Mouse (Mus musculus) midbrain, embryonic 11.5 days (tissue): ENCODE measurements around the gene Scaf4. TPM values are rescaled to one million over a fixed set of nuclear protein-coding genes. Genes with fewer than 3 reads are reported as not detected.

Experiments used
- ATAC-seq: fragments of 200-750 bp; cut with Nextera tagmentation; 2 replicates; pipeline ENCODE4 v1.8.0; 2017; ENCODE audit warnings: moderate TSS enrichment, moderate library complexity; ENCODE audit not compliant: low FRiP score
- DNase-seq: peaks from one replicate; pipeline ENCODE4 v3.0.0; 2015; ENCODE audit warnings: low spot score; ENCODE audit errors: missing footprints
- H3K27ac ChIP-seq: fragments of 300-500 bp; sonication (generic); 2 replicates; pipeline ENCODE4 v1.5.1; 2014; ENCODE audit warnings: low read depth, low read length
- H3K27me3 ChIP-seq: fragments of 300-500 bp; sonication (generic); 2 replicates; pipeline ENCODE4 v1.6.1; 2014; ENCODE audit warnings: mild to moderate bottlenecking, low read length, moderate library complexity, mixed read lengths; ENCODE audit not compliant: control insufficient read depth, insufficient read depth
- H3K36me3 ChIP-seq: fragments of 300-500 bp; sonication (generic); 2 replicates; pipeline ENCODE4 v1.6.1; 2014; ENCODE audit warnings: mild to moderate bottlenecking, low read length, moderate library complexity, mixed read lengths; ENCODE audit not compliant: control insufficient read depth, insufficient read depth
- H3K4me1 ChIP-seq: fragments of 300-500 bp; sonication (generic); 2 replicates; pipeline ENCODE4 v1.6.1; 2014; ENCODE audit warnings: low read length; ENCODE audit not compliant: control insufficient read depth, insufficient read depth
- H3K4me2 ChIP-seq: fragments of 300-500 bp; sonication (generic); 2 replicates; pipeline ENCODE4 v1.6.1; 2014; ENCODE audit warnings: mild to moderate bottlenecking, moderate library complexity
- H3K4me3 ChIP-seq: fragments of 300-500 bp; sonication (generic); 2 replicates; pipeline ENCODE4 v1.5.1; 2014; ENCODE audit warnings: low read depth, low read length
- H3K9ac ChIP-seq: fragments of 300-500 bp; sonication (generic); 2 replicates; pipeline ENCODE4 v1.6.1; 2014; ENCODE audit warnings: low read length
- H3K9me3 ChIP-seq: fragments of 300-500 bp; sonication (generic); 2 replicates; pipeline ENCODE4 v1.6.1; 2016; ENCODE audit warnings: low read length; ENCODE audit not compliant: control insufficient read depth
- WGBS: fragments of 180-500 bp; shearing (Covaris S2); extraction: QIAGEN DNeasy Blood & Tissue Kit; methylation state at CpG from one replicate; pipeline ENCODE4 v1.1.7; 2014; 5-methylcytosine and 5-hydroxymethylcytosine counted together
- polyA plus RNA-seq: library from polyadenylated mRNA; unstranded; fragments of >200 nt; fragmentation: Nextera tagmentation; extraction: Ambion mirVana; gene quantifications from 2 replicates; pipeline ENCODE4 v1.2.1, GENCODE M21; 2014

Scaf4 gene
- polyA plus RNA-seq, 1 experiment from 2014 or later: 31.6 TPM

DNA sequence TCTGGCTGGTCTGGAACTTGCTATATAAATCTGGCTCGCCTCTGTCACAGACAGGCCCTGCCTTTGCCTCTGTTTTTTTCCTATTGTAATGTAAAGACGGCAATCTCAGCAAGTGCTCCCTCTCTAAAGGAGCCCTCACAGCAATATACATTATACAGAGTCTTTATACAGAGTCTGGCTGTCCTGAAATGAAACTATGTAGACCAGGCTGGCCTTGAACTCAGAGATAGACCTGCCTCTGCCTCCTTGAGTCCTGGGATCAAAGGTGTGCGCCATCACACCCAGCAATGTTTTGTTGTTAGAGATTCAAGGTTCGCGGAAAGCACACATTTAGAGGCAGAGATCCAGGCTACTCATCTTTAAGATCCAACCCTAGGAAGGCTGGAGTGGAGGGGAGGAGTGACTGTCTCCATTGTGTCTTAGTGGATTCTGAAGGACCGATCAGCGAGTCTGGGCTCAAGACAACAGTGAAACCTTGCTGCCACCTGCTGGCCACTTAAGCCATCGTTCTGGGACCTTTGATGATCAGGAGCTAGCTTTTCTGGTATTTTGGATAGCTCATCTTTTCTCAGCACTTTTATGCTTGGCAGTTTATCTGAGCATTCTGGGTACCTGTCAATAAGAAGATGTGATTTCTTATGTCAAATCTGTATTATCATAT is 98.2 kb downstream of the Scaf4 start:
- DNase-seq (peak; percentile 97), ATAC-seq (peak; percentile 77)
- H3K4me3 ChIP-seq: no peak overlapping the region
- H3K9ac ChIP-seq: no peak overlapping the region
- 0 out of 2 replicates have a peak, but pooled peaks cover 2% of the 10 kb centered on the region for H3K27me3 ChIP-seq
- H3K36me3 ChIP-seq: no peaks in the 10 kb centered on the region
- H3K4me2 ChIP-seq: no peak overlapping the region
- no peaks in the 10 kb centered on the region for H3K4me1 ChIP-seq
- no peak overlapping the region for H3K27ac ChIP-seq
- WGBS: 42% methylated on average over 8 of the region's 8 CpGs
- no peaks in the 10 kb centered on the region for H3K9me3 ChIP-seq

DNA sequence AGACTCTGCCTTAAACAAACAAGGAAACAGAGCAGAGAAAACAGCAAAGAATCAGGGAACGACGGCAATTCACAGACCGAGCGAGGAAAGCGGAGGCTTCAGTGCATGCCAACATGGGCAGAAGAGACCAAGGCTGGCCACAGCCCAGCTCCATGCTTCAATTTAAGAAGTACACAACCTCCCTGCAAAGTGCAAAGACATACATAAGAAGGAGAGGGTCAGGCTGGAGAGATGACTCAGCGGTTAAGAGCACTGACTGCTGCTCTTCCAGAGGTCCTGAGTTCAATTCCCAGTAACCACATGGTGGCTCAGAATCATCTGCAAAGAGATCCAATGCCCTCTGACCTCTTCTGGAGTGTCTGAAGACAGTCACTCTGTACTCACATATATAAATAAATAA is 100.2 kb downstream of the Scaf4 start:
- H3K27me3 ChIP-seq: 0 out of 2 replicates have a peak, but pooled peaks cover 2% of the 10 kb centered on the region
- H3K4me1 ChIP-seq: no peaks in the 10 kb centered on the region
- H3K4me3 ChIP-seq: no peak overlapping the region
- DNase-seq (peak; percentile 49), ATAC-seq (no peak)
- no peak overlapping the region for H3K27ac ChIP-seq
- no peaks in the 10 kb centered on the region for H3K36me3 ChIP-seq
- no peaks in the 10 kb centered on the region for H3K9me3 ChIP-seq
- no peak overlapping the region for H3K4me2 ChIP-seq
- H3K9ac ChIP-seq: no peak overlapping the region
- 86% methylated on average over 6 of the region's 6 CpGs for WGBS

DNA sequence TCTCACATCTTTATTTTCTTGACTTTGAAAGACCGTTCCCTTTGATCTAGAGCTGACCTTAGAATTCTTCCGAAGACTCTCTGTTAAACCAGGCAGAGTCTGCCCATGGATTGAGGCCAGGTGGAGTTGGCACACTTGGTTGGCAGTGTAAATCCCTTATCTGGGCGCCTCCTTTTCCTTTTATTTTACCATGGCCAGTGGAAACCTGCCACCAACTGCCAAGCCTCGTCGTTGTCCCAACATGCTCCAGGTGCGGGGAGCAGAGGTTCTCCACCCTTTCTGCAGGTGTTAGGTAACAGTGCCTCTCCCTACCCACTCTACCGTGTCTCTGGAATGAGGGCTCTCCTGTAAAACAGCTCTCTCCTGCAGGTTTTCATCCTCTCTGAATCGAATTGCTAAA is 102.6 kb downstream of the Scaf4 start:
- Histone ChIP-seq H3K27me3 (0 out of 2 replicates have a peak, but pooled peaks cover 2% of the 10 kb centered on the region), H3K4me1 (no peaks in the 10 kb centered on the region), H3K9me3 (no peaks in the 10 kb centered on the region), H3K9ac (no peak overlapping the region), H3K27ac (no peak overlapping the region), H3K4me3 (no peak overlapping the region), H3K4me2 (no peak overlapping the region), H3K36me3 (no peaks in the 10 kb centered on the region)
- no peak for ATAC-seq
- DNase-seq: no peak
- 89% methylated on average over 8 of the region's 8 CpGs for WGBS

DNA sequence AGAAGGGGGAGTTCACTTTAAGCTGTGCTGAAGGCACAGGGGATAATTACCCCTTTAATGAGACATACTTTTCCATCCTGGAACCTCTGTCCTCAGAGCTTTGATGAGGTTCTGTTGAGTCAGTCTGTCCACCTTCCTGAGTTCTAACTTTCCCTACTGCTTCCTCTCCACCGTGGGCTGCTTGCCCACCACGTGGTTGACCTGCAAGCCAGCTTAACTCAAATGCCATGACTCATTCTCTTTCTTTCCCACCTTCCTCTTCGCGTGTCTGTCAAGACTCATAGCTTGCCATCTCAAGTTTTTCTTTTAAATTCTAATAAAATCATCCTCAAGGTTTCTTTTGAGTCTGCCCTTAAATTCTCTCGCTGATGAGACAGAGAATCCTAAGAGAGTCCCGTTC is 103.3 kb downstream of the Scaf4 start:
- no peaks in the 10 kb centered on the region for H3K27me3 ChIP-seq
- no peak overlapping the region for H3K9ac ChIP-seq
- H3K4me3 ChIP-seq: no peak overlapping the region
- no peaks in the 10 kb centered on the region for H3K36me3 ChIP-seq
- no peak for ATAC-seq
- H3K4me1 ChIP-seq: peaks cover 3% of the 10 kb centered on the region
- WGBS: 85% methylated on average over 6 of the region's 6 CpGs
- no peak overlapping the region for H3K27ac ChIP-seq
- DNase-seq: no peak
- H3K9me3 ChIP-seq: no peaks in the 10 kb centered on the region
- H3K4me2 ChIP-seq: no peak overlapping the region

DNA sequence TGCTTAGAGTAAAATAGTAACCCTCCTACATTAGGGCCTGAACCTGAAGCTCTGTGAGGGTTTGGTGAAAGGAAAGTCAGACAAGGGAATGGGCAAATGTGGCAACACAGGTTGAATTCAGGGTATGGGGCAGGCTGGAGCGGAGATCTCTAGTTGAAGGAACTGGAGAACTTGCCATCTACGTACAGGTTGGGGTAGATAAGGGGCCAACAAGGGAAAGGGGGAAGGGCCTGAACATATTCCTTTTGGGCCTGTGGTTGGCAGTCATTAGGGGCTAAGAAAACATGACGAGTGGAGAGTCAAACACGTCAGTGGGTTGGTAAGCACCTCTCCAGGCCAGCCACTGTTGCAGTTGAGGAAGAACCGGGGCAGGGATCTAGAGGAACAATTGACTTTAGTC is 104.4 kb downstream of the Scaf4 start:
- peaks cover 3% of the 10 kb centered on the region for H3K4me1 ChIP-seq
- no peak overlapping the region for H3K4me3 ChIP-seq
- H3K36me3 ChIP-seq: no peaks in the 10 kb centered on the region
- H3K27ac ChIP-seq: no peak overlapping the region
- H3K9ac ChIP-seq: no peak overlapping the region
- ATAC-seq (no peak), DNase-seq (no peak)
- no peaks in the 10 kb centered on the region for H3K27me3 ChIP-seq
- H3K4me2 ChIP-seq: no peak overlapping the region
- 83% methylated on average over 5 of the region's 5 CpGs for WGBS
- no peaks in the 10 kb centered on the region for H3K9me3 ChIP-seq

DNA sequence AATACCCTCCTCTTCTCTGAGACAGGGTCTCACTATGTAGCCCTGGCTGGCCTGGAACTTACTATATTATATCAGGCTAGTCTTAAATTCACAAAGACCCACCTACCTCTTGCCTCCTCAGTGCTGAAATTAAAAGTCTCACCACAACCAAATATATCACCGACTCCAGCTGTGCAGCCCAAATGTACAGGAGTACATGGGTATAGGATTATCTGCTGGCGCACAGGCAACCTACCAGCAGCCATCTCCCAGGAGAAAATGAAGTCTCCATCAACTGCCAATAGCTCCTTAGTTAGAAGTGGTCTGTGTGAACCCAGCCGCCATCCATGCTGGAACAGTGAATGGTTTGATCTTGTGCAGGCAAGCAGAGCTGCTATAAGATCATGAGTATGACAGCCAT is 105.9 kb downstream of the Scaf4 start:
- Histone ChIP-seq H3K4me2 (no peak overlapping the region), H3K36me3 (no peaks in the 10 kb centered on the region), H3K9ac (no peak overlapping the region), H3K4me3 (no peak overlapping the region), H3K9me3 (no peaks in the 10 kb centered on the region), H3K27ac (no peak overlapping the region), H3K27me3 (no peaks in the 10 kb centered on the region), H3K4me1 (peaks cover 3% of the 10 kb centered on the region)
- WGBS: 93% methylated on average over 3 of the region's 3 CpGs
- ATAC-seq (no peak), DNase-seq (no peak)

DNA sequence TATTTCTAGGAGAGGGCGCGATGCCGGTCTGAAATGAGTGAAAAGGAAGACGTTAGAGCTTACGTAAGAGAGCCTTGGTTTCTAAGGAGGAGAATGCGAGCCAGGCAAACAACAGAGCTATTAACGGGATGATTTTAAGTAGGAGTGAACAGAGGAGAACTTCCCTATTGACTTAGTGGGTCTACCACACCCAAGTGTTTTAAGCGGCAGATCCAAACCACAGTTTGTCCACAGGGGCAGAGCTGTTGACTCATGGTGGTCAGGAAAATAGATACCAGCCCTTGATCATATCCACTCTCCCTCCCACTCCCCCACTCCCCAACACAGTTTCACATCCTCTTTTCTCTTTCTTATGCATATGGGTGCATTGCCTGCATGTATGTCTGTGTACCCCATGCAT is 106.9 kb downstream of the Scaf4 start:
- peaks cover 3% of the 10 kb centered on the region for H3K4me1 ChIP-seq
- H3K27ac ChIP-seq: no peak overlapping the region
- no peaks in the 10 kb centered on the region for H3K9me3 ChIP-seq
- no peaks in the 10 kb centered on the region for H3K27me3 ChIP-seq
- no peak overlapping the region for H3K9ac ChIP-seq
- H3K4me3 ChIP-seq: no peak overlapping the region
- H3K4me2 ChIP-seq: no peak overlapping the region
- no peak for ATAC-seq
- 76% methylated on average over 8 of the region's 8 CpGs for WGBS
- no peak for DNase-seq
- H3K36me3 ChIP-seq: no peaks in the 10 kb centered on the region

DNA sequence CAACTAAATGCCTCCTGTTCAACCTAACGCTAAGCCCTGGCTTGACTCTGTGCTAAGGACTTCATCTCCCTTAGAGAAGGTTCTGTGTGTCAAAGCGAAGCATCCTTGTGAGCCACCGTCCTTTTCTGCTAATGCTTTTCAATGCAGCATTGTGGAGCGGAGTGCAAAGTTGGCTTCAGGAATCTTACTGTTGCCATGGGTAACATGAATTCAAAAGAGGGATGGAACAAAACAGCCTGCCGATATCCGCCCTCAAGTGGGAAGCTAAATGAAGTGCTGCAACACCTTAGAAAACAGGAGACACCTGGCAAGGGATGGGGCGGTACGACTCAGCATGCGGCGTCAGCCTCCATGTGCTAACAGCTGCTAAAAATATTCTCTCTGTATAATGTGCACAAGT is 107.8 kb downstream of the Scaf4 start:
- H3K27ac ChIP-seq: no peak overlapping the region
- H3K9me3 ChIP-seq: no peaks in the 10 kb centered on the region
- no peaks in the 10 kb centered on the region for H3K36me3 ChIP-seq
- peak; percentile 88 for DNase-seq
- H3K27me3 ChIP-seq: no peaks in the 10 kb centered on the region
- 35% methylated on average over 10 of the region's 10 CpGs for WGBS
- ATAC-seq: peak; percentile 66
- H3K4me3 ChIP-seq: no peak overlapping the region
- H3K4me2 ChIP-seq: no peak overlapping the region
- H3K4me1 ChIP-seq: peaks cover 4% of the 10 kb centered on the region
- H3K9ac ChIP-seq: no peak overlapping the region
